Mouse (Mus musculus): ENCODE results near the gene Tnfaip8l2. TPM values are rescaled to one million over a fixed set of nuclear protein-coding genes. Genes with fewer than 3 reads are reported as not detected.
A peak's percentile ranks its signal among the peaks of the same experiment; 100 is the strongest.
"Not testable (repeated sequence)": the region's sequence is repeated elsewhere in the genome, so short reads cannot be mapped to it uniquely, and the experiment has no call there.

Gene Tnfaip8l2
- polyA plus RNA-seq, 1 experiment from 2014 or later = 2.1 TPM

GRCm38 (mm10) chr3:95133176-95133575 lies 9.0 kb downstream of the Tnfaip8l2 start:
- ATAC-seq (ENCODE audit: low FRiP score, low TSS enrichment) = no peak
- peaks cover 4% of the 10 kb centered on the region; the same call in 1 of the 2 replicates for H3K36me3 ChIP-seq (ENCODE audit: control insufficient read depth, insufficient read depth, low read length)
- peak overlapping the region; percentile 9; the same call in 1 of the 2 replicates for H3K27ac ChIP-seq (ENCODE audit: low read depth, low read length)
- peak overlapping the region; percentile 67 for H3K4me3 ChIP-seq (ENCODE audit: low read length)
- no peaks in the 10 kb centered on the region for H3K27me3 ChIP-seq (ENCODE audit: control insufficient read depth, insufficient read depth, low read length)
- no peaks in the 10 kb centered on the region for H3K9me3 ChIP-seq (ENCODE audit: control insufficient read depth, low read length)
- peak overlapping the region; percentile 73 for H3K4me2 ChIP-seq (replicated peaks; ENCODE audit: low read depth, low read length)
- H3K9ac ChIP-seq (ENCODE audit: low read depth, low read length) = peak overlapping the region; percentile 68
- peaks cover 23% of the 10 kb centered on the region for H3K4me1 ChIP-seq (ENCODE audit: control insufficient read depth, insufficient read depth, low read length)
- 57% methylated on average over 11 of the region's 11 CpGs for WGBS

- not testable (repeated sequence) for H3K4me3 ChIP-seq (ENCODE audit: low read length); H3K27me3 ChIP-seq (ENCODE audit: control insufficient read depth, insufficient read depth, low read length); H3K27ac ChIP-seq (ENCODE audit: low read depth, low read length); H3K9ac ChIP-seq (ENCODE audit: low read depth, low read length); H3K36me3 ChIP-seq (ENCODE audit: control insufficient read depth, insufficient read depth, low read length); H3K9me3 ChIP-seq (ENCODE audit: control insufficient read depth, low read length); ATAC-seq (ENCODE audit: low FRiP score, low TSS enrichment); H3K4me2 ChIP-seq (replicated peaks; ENCODE audit: low read depth, low read length)
- WGBS = 89% methylated on average over 2 of the region's 2 CpGs
- peaks cover 23% of the 10 kb centered on the region for H3K4me1 ChIP-seq (ENCODE audit: control insufficient read depth, insufficient read depth, low read length)
Measured at GRCm38 (mm10) chr3:95132389-95132788, 9.8 kb downstream of the Tnfaip8l2 start.

DNA sequence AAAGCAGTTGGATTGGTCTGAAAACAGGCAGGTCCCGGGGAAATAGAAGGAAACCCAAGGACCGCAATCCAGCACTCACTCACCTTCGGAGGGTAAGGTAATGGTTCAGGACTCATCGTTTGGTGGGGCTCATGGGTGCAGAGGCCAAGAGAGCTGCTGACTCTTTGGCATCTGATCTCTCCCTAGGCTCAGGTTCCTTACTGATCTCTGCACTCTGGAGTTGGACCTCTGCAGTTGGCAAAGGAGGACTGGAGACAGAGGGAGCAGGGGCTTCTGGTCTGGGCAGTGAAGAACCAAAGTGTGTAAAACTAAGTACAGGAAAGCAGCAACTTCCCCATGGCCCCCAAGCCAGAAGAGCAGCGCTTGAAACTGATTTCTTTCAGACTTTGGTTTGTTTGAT lies 12.1 kb downstream of the Tnfaip8l2 start:
- no peak overlapping the region for H3K9ac ChIP-seq (ENCODE audit: low read depth, low read length)
- 48% methylated on average over 5 of the region's 5 CpGs for WGBS
- no peak overlapping the region for H3K4me2 ChIP-seq (replicated peaks; ENCODE audit: low read depth, low read length)
- H3K27me3 ChIP-seq (ENCODE audit: control insufficient read depth, insufficient read depth, low read length) = no peaks in the 10 kb centered on the region
- ATAC-seq (ENCODE audit: low FRiP score, low TSS enrichment) = no peak
- H3K27ac ChIP-seq (ENCODE audit: low read depth, low read length) = no peak overlapping the region
- no peaks in the 10 kb centered on the region for H3K9me3 ChIP-seq (ENCODE audit: control insufficient read depth, low read length)
- H3K36me3 ChIP-seq (ENCODE audit: control insufficient read depth, insufficient read depth, low read length) = peaks cover 4% of the 10 kb centered on the region; the same call in 1 of the 2 replicates
- peaks cover 18% of the 10 kb centered on the region for H3K4me1 ChIP-seq (ENCODE audit: control insufficient read depth, insufficient read depth, low read length)
- H3K4me3 ChIP-seq (ENCODE audit: low read length) = no peak overlapping the region

GRCm38 (mm10) chr3:95129226-95129651 lies 12.9 kb downstream of the Tnfaip8l2 start:
- Histone ChIP-seq H3K27ac (ENCODE audit: low read depth, low read length) (peak overlapping the region; percentile 5; the same call in 1 of the 2 replicates), H3K36me3 (ENCODE audit: control insufficient read depth, insufficient read depth, low read length) (peaks cover 4% of the 10 kb centered on the region; the same call in 1 of the 2 replicates), H3K9ac (ENCODE audit: low read depth, low read length) (peak overlapping the region; percentile 18; the same call in 1 of the 2 replicates), H3K4me2 (replicated peaks; ENCODE audit: low read depth, low read length) (no peak overlapping the region; the same call in 1 of the 2 replicates), H3K4me1 (ENCODE audit: control insufficient read depth, insufficient read depth, low read length) (peaks cover 20% of the 10 kb centered on the region), H3K4me3 (ENCODE audit: low read length) (no peak overlapping the region), H3K9me3 (ENCODE audit: control insufficient read depth, low read length) (no peaks in the 10 kb centered on the region), H3K27me3 (ENCODE audit: control insufficient read depth, insufficient read depth, low read length) (no peaks in the 10 kb centered on the region)
- 11% methylated on average over 6 of the region's 6 CpGs for WGBS
- peak; percentile 44 for ATAC-seq (ENCODE audit: low FRiP score, low TSS enrichment)

DNA sequence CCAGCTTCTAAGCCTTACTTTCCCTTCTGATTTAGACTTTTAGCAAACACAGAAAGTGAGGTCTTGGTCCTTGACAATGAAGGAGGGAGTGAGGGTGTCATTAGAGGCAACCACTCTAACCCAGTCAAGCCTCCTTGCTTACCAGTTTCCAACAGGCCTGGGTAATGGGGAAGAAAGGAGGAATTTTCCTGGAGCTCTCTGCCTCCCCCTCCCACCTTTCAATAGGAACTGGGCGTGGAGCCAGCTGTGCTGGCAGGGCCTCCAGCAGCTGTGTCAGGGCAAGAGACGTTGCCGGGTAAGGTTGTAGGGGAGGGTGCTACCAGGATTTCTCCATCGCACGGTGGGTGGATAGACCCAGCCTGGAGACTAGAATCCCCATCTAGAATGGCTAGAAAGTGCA lies 17.2 kb downstream of the Tnfaip8l2 start:
- Histone ChIP-seq H3K9ac (ENCODE audit: low read depth, low read length) (no peak overlapping the region), H3K36me3 (ENCODE audit: control insufficient read depth, insufficient read depth, low read length) (peaks cover 28% of the 10 kb centered on the region), H3K27ac (ENCODE audit: low read depth, low read length) (no peak overlapping the region), H3K4me1 (ENCODE audit: control insufficient read depth, insufficient read depth, low read length) (peaks cover 13% of the 10 kb centered on the region), H3K27me3 (ENCODE audit: control insufficient read depth, insufficient read depth, low read length) (no peaks in the 10 kb centered on the region), H3K4me3 (ENCODE audit: low read length) (no peak overlapping the region), H3K4me2 (replicated peaks; ENCODE audit: low read depth, low read length) (no peak overlapping the region), H3K9me3 (ENCODE audit: control insufficient read depth, low read length) (no peaks in the 10 kb centered on the region)
- 46% methylated on average over 5 of the region's 5 CpGs for WGBS
- ATAC-seq (ENCODE audit: low FRiP score, low TSS enrichment) = no peak

DNA sequence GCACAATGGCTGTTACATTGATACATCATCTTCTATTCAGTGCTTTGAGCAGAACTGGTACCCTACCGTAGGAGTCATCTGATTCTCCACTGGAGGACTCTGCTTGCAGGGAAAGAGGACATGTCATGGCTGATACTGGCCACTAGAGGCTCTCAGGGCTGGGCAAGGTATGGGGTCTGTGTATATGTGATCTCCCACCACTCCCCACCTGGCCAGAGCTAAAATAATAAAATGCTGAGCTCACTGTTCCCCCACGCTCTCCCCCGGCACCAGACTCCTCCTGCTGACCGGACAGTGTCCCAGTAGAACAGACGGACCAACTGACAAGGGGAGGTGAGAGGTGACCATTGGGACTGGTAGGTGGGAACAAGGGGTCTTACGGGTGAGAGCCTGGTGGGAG lies 17.9 kb downstream of the Tnfaip8l2 start, which contains the start of gene Tmod4:
Gene Tmod4, plus strand, starts transcription at position 231 of the 400 bp plus-strand sequence.
- H3K27me3 ChIP-seq (ENCODE audit: control insufficient read depth, insufficient read depth, low read length) = no peaks in the 10 kb centered on the region
- no peak within 1 kb of the TSS for H3K4me2 ChIP-seq (replicated peaks; ENCODE audit: low read depth, low read length)
- H3K4me1 ChIP-seq (ENCODE audit: control insufficient read depth, insufficient read depth, low read length) = peaks cover 5% of the 10 kb centered on the region; the same call in 1 of the 2 replicates
- no peak within 1 kb of the TSS for H3K9ac ChIP-seq (ENCODE audit: low read depth, low read length)
- 38% methylated on average over 6 of the region's 6 CpGs for WGBS
- H3K36me3 ChIP-seq (ENCODE audit: control insufficient read depth, insufficient read depth, low read length) = peaks cover 35% of the 10 kb centered on the region
- no peak; the same call in 1 of the 2 replicates for ATAC-seq (ENCODE audit: low FRiP score, low TSS enrichment)
- no peak within 1 kb of the TSS for H3K4me3 ChIP-seq (ENCODE audit: low read length)
- no peak within 1 kb of the TSS for H3K27ac ChIP-seq (ENCODE audit: low read depth, low read length)
- H3K9me3 ChIP-seq (ENCODE audit: control insufficient read depth, low read length) = no peaks in the 10 kb centered on the region

DNA sequence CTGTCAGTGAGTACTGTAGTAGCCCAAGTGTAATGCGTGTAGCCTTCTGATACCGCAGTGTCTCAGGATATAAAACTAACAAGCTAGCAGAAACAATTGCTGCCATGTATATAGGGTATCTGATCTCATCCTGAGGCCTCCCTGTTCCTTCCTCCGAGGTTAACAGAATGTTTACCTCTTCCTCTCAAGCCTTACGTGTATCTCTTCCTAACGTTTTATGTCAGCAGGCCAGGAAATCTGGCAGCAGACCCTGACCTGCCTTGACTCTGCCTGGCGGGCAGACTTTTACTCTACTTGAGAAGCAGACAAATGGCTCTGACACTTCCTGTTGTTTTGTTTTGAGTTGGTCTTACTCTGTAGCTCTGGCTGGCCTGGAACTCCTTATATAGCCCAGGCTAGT lies 20.6 kb downstream of the Tnfaip8l2 start:
- WGBS = 51% methylated on average over 6 of the region's 6 CpGs
- no peak for ATAC-seq (ENCODE audit: low FRiP score, low TSS enrichment)
- H3K36me3 ChIP-seq (ENCODE audit: control insufficient read depth, insufficient read depth, low read length) = peaks cover 55% of the 10 kb centered on the region
- no peaks in the 10 kb centered on the region for H3K27me3 ChIP-seq (ENCODE audit: control insufficient read depth, insufficient read depth, low read length)
- H3K4me1 ChIP-seq (ENCODE audit: control insufficient read depth, insufficient read depth, low read length) = peaks cover 3% of the 10 kb centered on the region; the same call in 1 of the 2 replicates
- H3K4me2 ChIP-seq (replicated peaks; ENCODE audit: low read depth, low read length) = no peak overlapping the region
- H3K4me3 ChIP-seq (ENCODE audit: low read length) = no peak overlapping the region
- no peaks in the 10 kb centered on the region for H3K9me3 ChIP-seq (ENCODE audit: control insufficient read depth, low read length)
- peak overlapping the region; percentile 65; the same call in 1 of the 2 replicates for H3K27ac ChIP-seq (ENCODE audit: low read depth, low read length)
- no peak overlapping the region for H3K9ac ChIP-seq (ENCODE audit: low read depth, low read length)

GRCm38 (mm10) chr3:95117751-95118150 lies 24.4 kb downstream of the Tnfaip8l2 start:
- Histone ChIP-seq H3K4me3 (ENCODE audit: low read length) (no peak overlapping the region), H3K27me3 (ENCODE audit: control insufficient read depth, insufficient read depth, low read length) (no peaks in the 10 kb centered on the region), H3K4me2 (replicated peaks; ENCODE audit: low read depth, low read length) (no peak overlapping the region), H3K36me3 (ENCODE audit: control insufficient read depth, insufficient read depth, low read length) (peaks cover 64% of the 10 kb centered on the region), H3K4me1 (ENCODE audit: control insufficient read depth, insufficient read depth, low read length) (no peaks in the 10 kb centered on the region), H3K27ac (ENCODE audit: low read depth, low read length) (no peak overlapping the region), H3K9ac (ENCODE audit: low read depth, low read length) (no peak overlapping the region), H3K9me3 (ENCODE audit: control insufficient read depth, low read length) (no peaks in the 10 kb centered on the region)
- no peak for ATAC-seq (ENCODE audit: low FRiP score, low TSS enrichment)
- WGBS = 55% methylated on average over 2 of the region's 2 CpGs

DNA sequence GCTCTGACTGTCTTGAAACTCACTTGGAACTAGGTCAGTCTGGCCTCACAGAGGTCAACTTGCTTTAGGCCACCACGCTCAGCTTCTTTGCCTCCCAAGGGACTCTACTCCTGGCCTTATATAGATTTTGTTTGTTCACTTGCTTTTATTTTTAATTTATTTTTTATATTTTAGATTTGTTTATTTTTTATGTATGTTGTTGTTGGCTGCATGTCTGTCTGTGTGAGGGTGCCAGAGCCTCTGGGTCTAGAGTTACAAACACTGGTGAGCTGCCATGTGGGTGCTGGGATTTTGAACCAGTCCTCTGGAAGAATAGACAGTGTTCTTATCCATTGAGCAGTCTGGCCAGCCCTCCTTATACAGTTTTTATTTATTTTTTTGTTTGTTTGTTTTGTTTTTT lies 29.4 kb downstream of the Tnfaip8l2 start:
- Histone ChIP-seq H3K9ac (ENCODE audit: low read depth, low read length) (no peak overlapping the region), H3K27ac (ENCODE audit: low read depth, low read length) (no peak overlapping the region), H3K4me2 (replicated peaks; ENCODE audit: low read depth, low read length) (no peak overlapping the region), H3K4me3 (ENCODE audit: low read length) (no peak overlapping the region), H3K36me3 (ENCODE audit: control insufficient read depth, insufficient read depth, low read length) (peaks cover 19% of the 10 kb centered on the region), H3K4me1 (ENCODE audit: control insufficient read depth, insufficient read depth, low read length) (peaks cover 4% of the 10 kb centered on the region; the same call in 1 of the 2 replicates), H3K27me3 (ENCODE audit: control insufficient read depth, insufficient read depth, low read length) (no peaks in the 10 kb centered on the region), H3K9me3 (ENCODE audit: control insufficient read depth, low read length) (no peaks in the 10 kb centered on the region)
- ATAC-seq (ENCODE audit: low FRiP score, low TSS enrichment) = no peak
- WGBS = 74% methylated on average over 1 of the region's 1 CpGs
